Mouse (Mus musculus) testis, postnatal 14 days (tissue): ENCODE data around the gene Gm49380.
"Not testable (repeated sequence)": the region's sequence is repeated elsewhere in the genome, so short reads cannot be mapped to it uniquely, and the experiment has no call there.

Source experiments
- DNase-seq: peaks from one replicate; pipeline ENCODE4 v3.0.0; 2021; ENCODE audit warnings: low spot score

Gene Gm49380

GRCm38 (mm10) chr9:44125026-44125425 is 11.7 kb upstream of the Gm49380 start:
- no peak for DNase-seq

GRCm38 (mm10) chr9:44124317-44124716 is 11.0 kb upstream of the Gm49380 start:
- DNase-seq: no peak

DNA sequence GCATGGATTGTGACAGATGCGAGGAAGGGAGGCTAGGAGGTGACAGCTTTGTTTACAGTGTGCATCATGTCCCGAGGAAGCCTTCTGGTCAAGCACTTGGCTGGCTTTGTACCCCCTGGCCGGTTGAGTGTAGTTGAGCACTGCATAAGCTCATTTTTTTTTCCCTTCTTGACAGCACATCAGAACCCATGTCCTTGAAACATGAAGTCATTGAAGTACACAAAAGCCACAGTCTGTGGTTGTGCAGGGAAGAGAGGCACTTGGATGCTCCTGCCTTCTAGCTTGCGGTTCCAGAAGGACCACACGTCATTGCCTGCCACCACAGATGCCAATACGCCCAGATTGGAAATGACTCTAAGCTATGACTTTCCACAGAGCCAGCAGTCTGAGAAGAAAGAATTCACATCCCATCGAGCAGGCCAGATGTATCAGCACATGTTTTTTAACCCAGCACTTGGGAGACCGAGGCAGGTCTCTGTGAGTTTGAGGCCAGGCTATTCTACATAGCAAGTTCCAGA is 6.7 kb upstream of the Gm49380 start:
- DNase-seq: no peak

- DNase-seq: peak; percentile 53
Observed at GRCm38 (mm10) chr9:44119011-44119410, 5.7 kb upstream of the Gm49380 start.

DNA sequence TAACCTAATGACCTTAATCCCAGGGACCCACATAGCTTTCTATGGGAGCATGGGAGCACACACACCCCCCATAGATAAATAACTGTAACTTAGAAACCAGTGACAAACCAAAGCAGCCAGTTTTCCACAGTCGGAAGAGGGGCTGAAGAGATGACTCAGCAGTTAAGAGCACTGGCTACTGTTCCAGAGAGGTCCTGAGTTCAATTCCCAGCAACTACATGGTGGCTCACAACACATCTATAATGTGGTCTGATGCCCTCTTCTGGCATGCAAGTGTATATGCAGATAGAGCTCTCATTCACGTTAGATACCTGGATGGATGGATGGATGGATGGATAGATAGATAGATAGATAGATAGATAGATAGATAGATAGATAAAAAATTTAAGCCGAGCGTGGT is 2.9 kb upstream of the Gm49380 start:
- DNase-seq: no peak

- DNase-seq: no peak
Observed at GRCm38 (mm10) chr9:44115599-44115998, 2.3 kb upstream of the Gm49380 start.

- DNase-seq: no peak
Observed at GRCm38 (mm10) chr9:44114453-44114852, 1.2 kb upstream of the Gm49380 start.

DNA sequence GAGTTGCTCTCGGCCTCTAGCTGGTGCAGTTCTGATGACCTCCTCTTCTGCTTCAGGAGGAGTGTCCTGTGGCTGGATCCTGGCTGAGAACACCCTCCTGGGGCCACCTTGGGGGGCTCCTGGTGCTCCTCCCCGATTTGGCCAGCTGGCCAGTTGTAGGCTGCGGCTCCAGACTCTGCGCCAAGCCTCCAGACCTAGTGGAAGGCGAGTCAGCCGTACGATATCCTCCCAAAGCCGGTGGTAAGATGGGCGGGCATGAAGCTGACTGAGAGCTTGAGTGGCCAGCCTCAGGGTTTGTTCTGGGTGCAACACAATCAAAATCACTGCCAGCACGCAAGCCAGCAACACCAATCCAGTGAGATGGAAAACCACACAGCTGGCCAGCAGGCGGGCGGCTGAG is 1.4 kb downstream of the Gm49380 start:
- DNase-seq: not testable (repeated sequence)

- no peak for DNase-seq
Observed at GRCm38 (mm10) chr9:44109360-44110095, 3.8 kb downstream of the Gm49380 start.

DNA sequence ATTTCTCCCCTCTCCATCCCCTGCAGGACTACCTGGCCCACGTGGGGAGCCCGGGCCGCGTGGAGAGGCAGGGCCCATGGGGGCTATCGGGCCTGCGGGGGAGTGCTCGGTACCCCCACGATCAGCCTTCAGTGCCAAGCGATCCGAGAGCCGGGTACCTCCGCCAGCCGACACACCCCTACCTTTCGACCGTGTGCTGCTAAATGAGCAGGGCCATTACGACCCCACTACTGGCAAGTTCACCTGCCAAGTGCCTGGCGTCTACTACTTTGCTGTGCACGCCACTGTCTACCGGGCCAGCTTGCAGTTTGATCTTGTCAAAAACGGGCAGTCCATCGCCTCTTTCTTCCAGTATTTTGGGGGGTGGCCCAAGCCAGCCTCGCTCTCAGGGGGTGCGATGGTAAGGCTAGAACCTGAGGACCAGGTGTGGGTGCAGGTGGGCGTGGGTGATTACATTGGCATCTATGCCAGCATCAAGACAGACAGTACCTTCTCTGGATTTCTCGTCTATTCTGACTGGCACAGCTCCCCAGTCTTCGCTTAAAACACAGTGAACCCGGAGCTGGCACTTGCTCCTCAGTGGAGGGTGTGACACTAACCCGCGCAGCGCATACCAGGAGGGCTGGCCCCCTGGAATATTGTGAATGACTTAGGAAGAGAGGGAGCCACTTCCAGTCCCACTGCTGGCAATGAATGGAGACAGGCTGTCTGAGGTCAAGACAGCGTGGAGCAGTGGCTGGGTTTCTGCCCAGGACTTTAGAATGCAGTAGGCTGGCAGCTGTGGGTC is 4.8 kb downstream of the Gm49380 start:
- no peak for DNase-seq

- peak; percentile 77 for DNase-seq
Observed at GRCm38 (mm10) chr9:44107557-44108179, 5.6 kb downstream of the Gm49380 start.

DNA sequence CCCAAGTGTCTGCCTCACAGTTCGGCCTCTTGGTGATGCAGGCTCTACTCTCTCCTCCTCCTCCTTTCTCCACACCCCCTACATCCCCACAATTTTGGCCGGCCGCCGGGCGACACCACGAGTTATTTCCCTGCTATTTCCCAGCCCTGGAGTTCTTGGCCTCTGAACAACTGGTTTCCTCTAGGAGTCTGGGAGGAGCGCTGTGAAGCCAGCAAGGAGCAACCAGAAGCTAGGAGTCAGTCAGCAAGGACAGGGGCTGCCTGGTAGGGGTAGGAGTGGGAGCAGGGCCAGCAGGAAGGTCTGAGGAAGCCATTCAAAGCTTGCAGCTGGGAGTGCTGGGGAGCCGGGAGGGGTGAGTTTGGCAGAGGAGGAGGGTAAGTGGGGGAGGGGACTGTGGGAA is 6.2 kb downstream of the Gm49380 start, which contains the start of gene C1qtnf5:
Gene C1qtnf5 (plus strand): TSS at position 136 of the 400 bp plus-strand sequence.
- peak; percentile 79 for DNase-seq

DNA sequence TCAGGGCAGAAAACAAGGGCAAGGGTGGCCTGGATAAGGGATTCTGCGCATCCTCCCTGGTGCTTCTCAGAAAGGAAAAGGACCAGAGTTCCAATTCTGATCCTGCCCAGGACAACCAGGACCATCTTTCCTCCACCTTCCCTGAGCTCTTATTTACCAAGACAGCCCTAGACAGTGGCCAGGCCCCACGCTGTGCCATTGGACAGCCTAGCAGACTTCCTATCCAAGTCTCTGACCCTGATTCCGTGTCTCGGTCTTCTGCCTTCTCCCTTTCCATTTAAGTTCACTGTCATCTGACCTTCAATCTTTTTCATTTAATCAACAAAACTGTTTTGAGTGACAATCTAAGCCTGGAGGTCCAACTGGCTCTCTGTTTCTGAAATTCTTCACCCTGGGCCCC is 6.7 kb downstream of the Gm49380 start:
- no peak for DNase-seq

GRCm38 (mm10) chr9:44106182-44106581 is 7.1 kb downstream of the Gm49380 start:
- DNase-seq: no peak

GRCm38 (mm10) chr9:44105781-44106180 is 7.5 kb downstream of the Gm49380 start:
- DNase-seq: no peak

GRCm38 (mm10) chr9:44104881-44105280 is 8.4 kb downstream of the Gm49380 start:
- no peak for DNase-seq

DNA sequence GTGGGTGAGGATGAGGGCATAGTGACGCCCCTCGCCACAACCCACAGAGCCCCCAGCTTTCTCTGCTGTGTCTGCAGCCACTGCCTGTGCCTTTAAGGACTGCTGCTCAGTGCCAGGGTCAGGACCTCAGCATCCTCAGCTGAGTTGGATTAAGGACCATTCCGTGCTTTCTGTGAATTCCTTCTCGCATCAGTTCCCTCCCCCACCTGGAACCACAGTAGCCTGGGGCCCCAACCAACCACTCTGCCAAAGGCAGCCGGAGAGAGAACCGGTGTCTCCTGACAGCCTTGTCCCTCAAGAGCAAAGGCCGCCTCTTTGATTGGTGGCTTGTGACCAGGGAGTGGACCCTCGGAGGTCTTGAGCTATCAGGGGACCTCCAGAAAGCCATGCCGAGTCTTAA is 11.8 kb downstream of the Gm49380 start, which contains the start of gene Mfrp:
Gene Mfrp (plus strand): TSS at position 240 of the 400 bp plus-strand sequence.
- DNase-seq: no peak

- DNase-seq: no peak
Observed at GRCm38 (mm10) chr9:44096536-44096935, 16.8 kb downstream of the Gm49380 start.

- DNase-seq: no peak
Observed at GRCm38 (mm10) chr9:44095781-44096180, 17.5 kb downstream of the Gm49380 start.

GRCm38 (mm10) chr9:44094737-44095136 is 18.6 kb downstream of the Gm49380 start:
- DNase-seq: no peak

DNA sequence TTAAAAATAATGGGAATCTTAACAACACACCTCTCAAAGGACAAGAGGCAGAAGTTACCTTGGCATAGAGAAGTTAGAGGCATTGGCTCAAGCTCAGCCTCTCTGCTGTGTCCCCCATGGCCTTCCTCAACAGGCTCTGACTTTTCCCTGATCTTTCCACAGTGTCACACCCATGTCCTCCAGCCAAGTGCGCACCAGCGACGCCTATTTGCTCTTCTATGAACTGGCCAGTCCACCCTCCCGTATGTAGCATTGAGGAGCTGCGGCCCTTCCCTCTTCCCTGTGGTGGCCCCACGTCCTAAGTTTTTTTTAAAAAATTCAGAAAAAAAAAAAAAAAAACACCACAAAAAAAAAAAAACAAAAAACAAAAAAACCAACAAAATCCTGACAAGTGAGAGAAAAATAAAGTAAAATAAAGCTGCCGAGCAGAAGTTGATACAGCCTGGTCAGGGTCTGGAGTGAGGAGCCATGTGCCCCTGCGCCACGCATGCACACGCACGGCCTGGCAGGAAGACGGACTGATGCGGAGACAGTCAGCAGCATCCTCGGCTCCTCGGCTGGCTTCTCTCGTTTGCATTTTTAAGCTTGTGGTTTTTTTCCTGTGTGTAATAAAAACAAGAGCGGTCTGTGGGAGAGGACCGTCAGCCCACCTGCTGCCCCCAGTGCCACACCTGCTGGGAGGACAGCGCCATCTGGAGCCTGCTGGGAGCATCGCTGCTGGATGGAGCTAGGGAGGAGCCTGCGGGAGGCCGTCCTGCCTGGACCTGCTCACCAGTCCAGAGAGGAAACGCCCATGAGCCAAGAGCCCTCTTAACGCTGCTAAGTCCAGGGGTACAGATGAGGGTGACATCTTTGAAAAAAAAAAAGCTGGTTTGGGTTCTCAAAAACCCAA is 19.4 kb downstream of the Gm49380 start:
- DNase-seq: peak; percentile 80
